Mouse (Mus musculus) kidney, postnatal 14 days (tissue): ENCODE measurements at regions not wholly inside any gene's neighbourhood (a gene's known extent, or its start where the extent isn't known, plus 50 kb on each side); places are given as distances from the start of the nearest gene placed in this dataset.
A peak's percentile ranks its signal among the peaks of the same experiment; 100 is the strongest.

Source experiments
- DNase-seq: peaks from one replicate; pipeline ENCODE4 v3.0.0; 2022; ENCODE audit warnings: mixed read lengths

GRCm38 (mm10) chr14:25137312-25137711, 321.7 kb upstream of the Zmiz1 start:
- DNase-seq = no peak

- DNase-seq = peak; percentile 47
Measured at GRCm38 (mm10) chr14:25138485-25138884, 320.5 kb upstream of the Zmiz1 start.

GRCm38 (mm10) chr14:25141933-25142332, 317.1 kb upstream of the Zmiz1 start:
- DNase-seq = peak; percentile 53

- no peak for DNase-seq
Measured at GRCm38 (mm10) chr14:25143051-25143450, 315.9 kb upstream of the Zmiz1 start.

- DNase-seq = no peak
Measured at GRCm38 (mm10) chr14:25147731-25148130, 311.3 kb upstream of the Zmiz1 start.

- DNase-seq = no peak
Measured at GRCm38 (mm10) chr14:25150968-25151367, 308.0 kb upstream of the Zmiz1 start.

GRCm38 (mm10) chr14:25151485-25151884, 307.5 kb upstream of the Zmiz1 start:
- no peak for DNase-seq

GRCm38 (mm10) chr14:25153573-25153972, 305.4 kb upstream of the Zmiz1 start:
- DNase-seq = no peak

- DNase-seq = no peak
Measured at GRCm38 (mm10) chr14:25154180-25154579, 304.8 kb upstream of the Zmiz1 start.

- no peak for DNase-seq
Measured at GRCm38 (mm10) chr14:25155008-25155783, 303.8 kb upstream of the Zmiz1 start.

- no peak for DNase-seq
Measured at GRCm38 (mm10) chr14:25156171-25156570, 302.8 kb upstream of the Zmiz1 start.

GRCm38 (mm10) chr14:25161684-25162321, 297.2 kb upstream of the Zmiz1 start:
- no peak for DNase-seq

- no peak for DNase-seq
Measured at GRCm38 (mm10) chr14:25166217-25166616, 292.8 kb upstream of the Zmiz1 start.

GRCm38 (mm10) chr14:25167604-25168003, 291.4 kb upstream of the Zmiz1 start:
- peak; percentile 48 for DNase-seq

GRCm38 (mm10) chr14:25168310-25168709, 290.7 kb upstream of the Zmiz1 start:
- no peak for DNase-seq

- DNase-seq = no peak
Measured at GRCm38 (mm10) chr14:25173281-25173680, 285.7 kb upstream of the Zmiz1 start.

- DNase-seq = no peak
Measured at GRCm38 (mm10) chr14:25173873-25174272, 285.1 kb upstream of the Zmiz1 start.

GRCm38 (mm10) chr14:25174402-25174801, 284.6 kb upstream of the Zmiz1 start:
- no peak for DNase-seq

GRCm38 (mm10) chr14:25176206-25176605, 282.8 kb upstream of the Zmiz1 start:
- no peak for DNase-seq

- DNase-seq = no peak
Measured at GRCm38 (mm10) chr14:25180126-25180525, 278.9 kb upstream of the Zmiz1 start.

- DNase-seq = peak; percentile 78
Measured at GRCm38 (mm10) chr14:25181406-25181805, 277.6 kb upstream of the Zmiz1 start.

- no peak for DNase-seq
Measured at GRCm38 (mm10) chr14:25184042-25184441, 274.9 kb upstream of the Zmiz1 start.

- no peak for DNase-seq
Measured at GRCm38 (mm10) chr14:25184875-25185274, 274.1 kb upstream of the Zmiz1 start.

GRCm38 (mm10) chr14:25185556-25185958, 273.4 kb upstream of the Zmiz1 start:
- DNase-seq = peak; percentile 46
